Mouse (Mus musculus) brain, embryonic 18.5 days (tissue): ENCODE measurements at regions not wholly inside any gene's neighbourhood (a gene's known extent, or its start where the extent isn't known, plus 50 kb on each side); places are given as distances from the start of the nearest gene placed in this dataset.

Source experiments
- DNase-seq: peaks from one replicate; pipeline ENCODE4 v3.0.0-alpha.2; 2012; ENCODE audit warnings: low read depth, low spot score

GRCm38 (mm10) chr7:69837379-69837778 is 529.2 kb downstream of the Nr2f2 start:
- DNase-seq = no peak

- no peak for DNase-seq
These were observed 539.3 kb downstream of the Nr2f2 start for GRCm38 (mm10) chr7:69827251-69827650.

- DNase-seq = no peak
These were observed 546.0 kb downstream of the Nr2f2 start for GRCm38 (mm10) chr7:69820570-69820969.

GRCm38 (mm10) chr7:69812301-69812700 is 554.2 kb downstream of the Nr2f2 start:
- DNase-seq = no peak

- DNase-seq = peak; percentile 40
These were observed 555.7 kb downstream of the Nr2f2 start for GRCm38 (mm10) chr7:69810873-69811272.

- DNase-seq = no peak
These were observed 559.3 kb downstream of the Nr2f2 start for GRCm38 (mm10) chr7:69807220-69807619.

GRCm38 (mm10) chr7:69770980-69771348 is 595.6 kb downstream of the Nr2f2 start:
- no peak for DNase-seq

- no peak for DNase-seq
These were observed 596.1 kb downstream of the Nr2f2 start for GRCm38 (mm10) chr7:69770313-69770979.

GRCm38 (mm10) chr7:69766451-69766850 is 600.1 kb downstream of the Nr2f2 start:
- DNase-seq = no peak

- DNase-seq = no peak
These were observed 626.0 kb downstream of the Nr2f2 start for GRCm38 (mm10) chr7:69740495-69740894.

GRCm38 (mm10) chr7:69738998-69739397 is 627.5 kb downstream of the Nr2f2 start:
- DNase-seq = no peak

- DNase-seq = no peak
These were observed 651.5 kb downstream of the Nr2f2 start for GRCm38 (mm10) chr7:69715081-69715480.

- no peak for DNase-seq
These were observed 696.3 kb downstream of the Nr2f2 start for GRCm38 (mm10) chr7:69670211-69670610.

GRCm38 (mm10) chr7:69655583-69655982 is 711.0 kb downstream of the Nr2f2 start:
- DNase-seq = no peak

- DNase-seq = no peak
These were observed 721.1 kb downstream of the Nr2f2 start for GRCm38 (mm10) chr7:69645449-69645848.

- no peak for DNase-seq
These were observed 724.9 kb downstream of the Nr2f2 start for GRCm38 (mm10) chr7:69641652-69642051.

GRCm38 (mm10) chr7:69599866-69600265 is 766.7 kb downstream of the Nr2f2 start:
- no peak for DNase-seq

- no peak for DNase-seq
These were observed 780.8 kb downstream of the Nr2f2 start for GRCm38 (mm10) chr7:69585716-69586115.

- no peak for DNase-seq
These were observed 781.4 kb downstream of the Nr2f2 start for GRCm38 (mm10) chr7:69585131-69585530.

GRCm38 (mm10) chr7:69584516-69584915 is 782.0 kb downstream of the Nr2f2 start:
- DNase-seq = no peak

- no peak for DNase-seq
These were observed 782.6 kb downstream of the Nr2f2 start for GRCm38 (mm10) chr7:69583901-69584300.

- DNase-seq = no peak
These were observed 784.9 kb downstream of the Nr2f2 start for GRCm38 (mm10) chr7:69581668-69582067.

GRCm38 (mm10) chr7:69578958-69579810 is 787.4 kb downstream of the Nr2f2 start:
- no peak for DNase-seq
